Mouse (Mus musculus) heart, embryonic 11.5 days (tissue): ENCODE data around the gene Zbtb22. TPM values are rescaled to one million over a fixed set of nuclear protein-coding genes. Genes with fewer than 3 reads are reported as not detected.
"Not testable (repeated sequence)": the region's sequence is repeated elsewhere in the genome, so short reads cannot be mapped to it uniquely, and the experiment has no call there.

Source experiments
- ATAC-seq: fragments of 200-750 bp; cut with Nextera tagmentation; replicated peaks from 2 replicates; pipeline ENCODE4 v1.8.0; 2017; ENCODE audit warnings: moderate library complexity; ENCODE audit not compliant: insufficient number of reproducible peaks, low FRiP score, low TSS enrichment
- H3K27ac ChIP-seq: fragments of 300-500 bp; sonication (generic); 2 replicates; pipeline ENCODE4 v1.5.1; 2014; ENCODE audit warnings: mild to moderate bottlenecking, low read depth, low read length
- H3K27me3 ChIP-seq: fragments of 300-500 bp; sonication (generic); 2 replicates; pipeline ENCODE4 v1.6.1; 2014; ENCODE audit warnings: mild to moderate bottlenecking, low read length, mixed read lengths; ENCODE audit not compliant: control insufficient read depth, insufficient read depth
- H3K36me3 ChIP-seq: fragments of 300-500 bp; sonication (generic); 2 replicates; pipeline ENCODE4 v1.6.1; 2014; ENCODE audit warnings: mild to moderate bottlenecking, low read length, moderate library complexity, mixed read lengths; ENCODE audit not compliant: control insufficient read depth, insufficient read depth
- H3K4me1 ChIP-seq: fragments of 300-500 bp; sonication (generic); 2 replicates; pipeline ENCODE4 v1.6.1; 2014; ENCODE audit warnings: low read length; ENCODE audit not compliant: control insufficient read depth, insufficient read depth
- H3K4me2 ChIP-seq: fragments of 300-500 bp; sonication (generic); 2 replicates; pipeline ENCODE4 v1.6.1; 2014; ENCODE audit warnings: mild to moderate bottlenecking, moderate library complexity
- H3K4me3 ChIP-seq: fragments of 300-500 bp; sonication (generic); 2 replicates; pipeline ENCODE4 v1.5.1; 2014; ENCODE audit warnings: low read depth, low read length
- H3K9ac ChIP-seq: fragments of 300-500 bp; sonication (generic); 2 replicates; pipeline ENCODE4 v1.6.1; 2014; ENCODE audit warnings: mild to moderate bottlenecking, low read depth, low read length, moderate library complexity
- H3K9me3 ChIP-seq: fragments of 300-500 bp; sonication (generic); replicated peaks from 2 replicates; pipeline ENCODE4 v1.6.1; 2016; ENCODE audit warnings: low read length; ENCODE audit not compliant: control insufficient read depth
- WGBS: fragments of 180-500 bp; shearing (Covaris S2); extraction: QIAGEN DNeasy Blood & Tissue Kit; methylation state at CpG from one replicate; pipeline ENCODE4 v1.1.7; 2014; ENCODE audit not compliant: insufficient replicate concordance; 5-methylcytosine and 5-hydroxymethylcytosine counted together
- polyA plus RNA-seq: library from polyadenylated mRNA; unstranded; fragments of >200 nt; fragmentation: Nextera tagmentation; extraction: Ambion mirVana; gene quantifications from 2 replicates; pipeline ENCODE4 v1.2.1, GENCODE M21; 2014

Zbtb22 gene
- polyA plus RNA-seq, 1 experiment from 2014 or later = 7.8 TPM

DNA sequence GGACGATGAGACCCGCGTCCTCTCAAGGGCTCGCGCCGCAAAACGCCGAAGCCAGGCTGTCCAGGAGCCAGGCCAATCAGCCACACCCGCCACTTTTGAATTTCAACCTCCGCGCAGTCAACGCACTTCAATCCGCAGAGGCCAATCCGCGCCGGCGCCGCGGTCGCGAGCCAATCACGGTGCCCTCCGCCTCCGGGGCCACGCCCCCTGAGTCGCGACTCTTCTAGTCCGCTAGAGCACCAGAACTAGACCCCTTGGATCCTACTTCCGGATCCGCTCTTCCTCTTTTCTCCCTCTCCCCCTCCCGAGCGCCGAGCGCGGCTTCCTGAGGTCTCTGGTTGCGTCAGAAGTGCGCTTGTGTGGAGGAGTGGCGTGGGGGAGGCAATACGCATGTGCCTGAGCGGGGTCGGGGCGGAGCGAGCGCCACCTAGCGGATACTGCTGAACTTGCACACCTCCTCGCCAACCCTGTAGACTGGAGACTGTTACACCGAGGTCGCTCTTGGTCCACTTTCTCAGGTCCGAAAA, 25.1 kb upstream of the Zbtb22 start, which contains the start of gene Kifc1:
Gene Kifc1 (minus strand): TSS at position 129 of the 527 bp plus-strand sequence.
- ATAC-seq = peak; percentile 98
- Histone ChIP-seq H3K4me1 (peaks cover 7% of the 10 kb centered on the region; the same call in 1 of the 2 replicates), H3K27me3 (no peaks in the 10 kb centered on the region), H3K9ac (peak within 1 kb of the TSS; percentile 80), H3K9me3 (no peaks in the 10 kb centered on the region), H3K27ac (peak within 1 kb of the TSS; percentile 65), H3K4me3 (peak within 1 kb of the TSS; percentile 65), H3K36me3 (peaks cover 7% of the 10 kb centered on the region), H3K4me2 (peak within 1 kb of the TSS; percentile 60)
- WGBS = under 1% methylated on average over 49 of the region's 49 CpGs

DNA sequence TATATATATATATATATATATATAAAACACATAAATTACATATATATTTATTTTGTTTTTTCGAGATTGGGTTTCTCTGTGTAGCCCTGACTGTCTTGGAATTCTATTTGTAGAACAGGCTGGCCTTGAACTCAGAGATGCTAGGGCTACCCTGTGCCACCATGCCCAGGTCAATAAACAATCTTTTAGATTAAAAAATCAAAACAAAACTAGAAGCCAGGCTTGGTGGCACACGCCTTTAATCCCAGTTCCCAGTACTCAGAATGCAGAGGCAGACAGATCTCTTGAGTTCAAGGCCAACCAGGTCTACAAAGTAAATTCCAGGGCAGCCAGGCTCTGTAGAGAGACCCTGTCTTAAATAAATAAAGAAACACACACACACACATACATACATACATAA, 24.3 kb upstream of the Zbtb22 start:
- WGBS = 60% methylated on average over 2 of the region's 2 CpGs
- Histone ChIP-seq H3K27ac (no peak overlapping the region), H3K9ac (no peak overlapping the region), H3K36me3 (0 out of 2 replicates have a peak, but pooled peaks cover under 1% of the 10 kb centered on the region), H3K4me3 (no peak overlapping the region), H3K9me3 (no peaks in the 10 kb centered on the region), H3K4me2 (no peak overlapping the region), H3K4me1 (peaks cover 7% of the 10 kb centered on the region; the same call in 1 of the 2 replicates), H3K27me3 (no peaks in the 10 kb centered on the region)
- ATAC-seq = no peak

DNA sequence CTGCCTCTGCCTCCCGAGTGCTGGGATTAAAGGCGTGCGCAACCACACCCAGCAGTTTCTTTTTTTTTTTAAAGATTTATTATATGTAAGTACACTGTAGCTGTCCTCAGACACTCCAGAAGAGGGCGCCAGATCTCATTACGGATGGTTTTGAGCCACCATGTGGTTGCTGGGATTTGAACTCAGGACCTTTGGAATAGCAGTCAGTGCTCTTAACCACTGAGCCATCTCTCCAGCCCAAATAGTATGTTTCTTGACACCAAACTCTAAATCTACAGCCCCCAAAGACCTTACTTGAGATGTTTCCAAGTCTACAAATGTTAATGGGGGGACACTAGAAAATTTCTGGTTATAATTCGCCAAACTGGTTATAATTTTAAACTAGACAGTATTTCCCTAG, 23.8 kb upstream of the Zbtb22 start:
- not testable (repeated sequence) for H3K27ac ChIP-seq, H3K36me3 ChIP-seq, ATAC-seq, H3K4me2 ChIP-seq, H3K27me3 ChIP-seq, H3K4me1 ChIP-seq, H3K9ac ChIP-seq, H3K9me3 ChIP-seq, H3K4me3 ChIP-seq
- 60% methylated on average over 6 of the region's 6 CpGs for WGBS

DNA sequence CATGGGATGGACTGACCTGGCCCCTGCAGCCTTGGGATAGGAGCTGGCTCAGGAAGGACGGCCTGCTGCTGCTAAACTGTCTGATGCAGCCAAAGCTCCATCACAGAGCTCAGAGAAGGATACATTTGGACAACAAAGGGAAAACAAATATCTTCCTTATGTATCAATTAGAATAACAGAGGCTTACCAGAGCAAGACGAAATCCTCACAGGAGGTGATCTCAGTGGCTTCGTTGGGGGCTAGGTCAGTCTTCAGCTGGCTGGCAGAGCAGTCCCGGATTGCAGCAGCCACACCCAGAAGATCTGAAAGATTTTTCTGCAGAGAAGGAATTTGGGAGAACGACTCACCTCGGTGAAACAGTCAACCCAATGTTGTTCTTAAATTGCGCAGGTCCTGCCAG, 23.3 kb upstream of the Zbtb22 start:
- no peak overlapping the region for H3K27ac ChIP-seq
- H3K36me3 ChIP-seq = no peaks in the 10 kb centered on the region
- no peak overlapping the region for H3K9ac ChIP-seq
- H3K4me1 ChIP-seq = peaks cover 7% of the 10 kb centered on the region; the same call in 1 of the 2 replicates
- H3K9me3 ChIP-seq = no peaks in the 10 kb centered on the region
- H3K27me3 ChIP-seq = no peaks in the 10 kb centered on the region
- H3K4me2 ChIP-seq = no peak overlapping the region
- 28% methylated on average over 7 of the region's 7 CpGs for WGBS
- H3K4me3 ChIP-seq = no peak overlapping the region
- ATAC-seq = no peak

DNA sequence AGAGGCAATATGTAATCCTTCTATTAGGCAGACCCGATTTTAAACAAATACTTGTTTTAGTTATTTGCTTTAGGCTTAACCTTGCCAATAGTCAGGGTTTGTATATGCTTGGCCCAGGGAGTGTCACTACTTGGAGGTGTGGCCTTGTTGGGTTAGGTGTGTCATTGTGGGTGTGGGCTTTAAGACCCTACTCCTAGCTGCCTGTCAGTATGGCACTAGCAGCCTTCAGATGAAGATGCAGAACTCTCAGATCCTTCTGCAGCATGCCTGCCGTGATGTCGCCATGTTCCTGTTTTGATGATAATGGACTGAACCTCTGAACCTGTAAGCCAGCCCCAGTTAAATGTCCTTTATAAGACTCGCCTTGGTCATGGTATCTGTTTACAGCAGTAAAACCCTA, 22.7 kb upstream of the Zbtb22 start:
- not testable (repeated sequence) for H3K4me2 ChIP-seq, H3K36me3 ChIP-seq, H3K4me1 ChIP-seq, H3K9ac ChIP-seq, ATAC-seq, H3K27ac ChIP-seq, H3K9me3 ChIP-seq, H3K4me3 ChIP-seq, H3K27me3 ChIP-seq
- 73% methylated on average over 4 of the region's 4 CpGs for WGBS

DNA sequence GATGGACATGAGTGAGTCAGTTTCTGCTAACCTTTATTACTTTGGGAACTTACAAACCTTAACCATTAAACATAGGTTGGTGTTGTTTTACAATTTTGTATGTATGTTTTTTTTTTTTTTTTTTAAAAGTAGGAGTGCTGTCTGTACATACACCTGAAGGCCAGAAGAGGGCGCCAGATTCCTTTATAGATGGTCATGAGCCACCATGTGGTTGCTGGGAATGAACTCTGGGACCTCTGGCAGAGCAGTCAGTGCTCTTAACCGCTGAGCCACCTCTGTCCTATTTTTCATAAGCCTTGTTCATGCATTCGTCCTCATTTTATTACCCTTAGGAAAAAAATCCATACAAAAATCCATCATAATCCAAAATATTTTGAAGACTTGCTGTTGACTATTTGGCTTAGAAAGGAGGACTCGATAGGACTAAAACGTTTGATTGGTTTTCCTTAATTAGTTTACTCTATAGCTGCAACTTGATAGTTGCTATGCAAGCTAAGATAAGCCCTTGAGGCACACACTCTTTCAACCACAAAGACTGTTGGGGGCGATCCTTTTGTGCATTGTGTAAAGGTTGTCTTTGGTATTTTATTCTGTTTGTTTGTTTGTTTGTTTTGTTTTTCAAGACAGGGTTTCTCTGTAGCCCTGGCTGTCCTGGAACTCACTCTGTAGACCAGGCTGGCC, 18.4 kb upstream of the Zbtb22 start:
- Histone ChIP-seq H3K4me1 (peaks cover 3% of the 10 kb centered on the region; the same call in 1 of the 2 replicates), H3K4me3 (no peak overlapping the region), H3K36me3 (no peaks in the 10 kb centered on the region), H3K27ac (no peak overlapping the region), H3K27me3 (no peaks in the 10 kb centered on the region), H3K4me2 (no peak overlapping the region), H3K9ac (no peak overlapping the region), H3K9me3 (no peaks in the 10 kb centered on the region)
- 39% methylated on average over 6 of the region's 6 CpGs for WGBS
- ATAC-seq = no peak

DNA sequence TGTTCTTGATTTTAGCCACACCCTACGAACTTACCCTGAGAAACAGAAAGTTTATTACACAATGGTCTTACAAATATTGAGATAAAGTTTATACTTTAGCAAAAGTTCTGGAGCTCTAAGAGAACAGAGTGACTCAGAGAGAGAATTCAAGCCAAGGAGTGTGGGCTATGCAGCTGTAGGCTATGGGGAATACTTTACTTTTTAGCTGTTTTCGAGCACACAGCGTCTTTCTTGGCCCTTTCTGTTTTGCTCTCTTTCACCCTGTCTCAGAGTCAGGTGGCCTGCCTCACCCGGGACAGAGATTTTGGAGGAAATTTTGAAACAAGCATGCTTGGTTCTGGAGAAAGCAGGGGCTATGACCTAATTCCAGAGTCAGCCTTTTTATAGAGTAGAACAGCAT, 17.5 kb upstream of the Zbtb22 start:
- not testable (repeated sequence) for H3K36me3 ChIP-seq, H3K9ac ChIP-seq, H3K9me3 ChIP-seq, H3K4me2 ChIP-seq, H3K4me1 ChIP-seq, H3K4me3 ChIP-seq, ATAC-seq, H3K27me3 ChIP-seq, H3K27ac ChIP-seq
- 81% methylated on average over 4 of the region's 4 CpGs for WGBS

DNA sequence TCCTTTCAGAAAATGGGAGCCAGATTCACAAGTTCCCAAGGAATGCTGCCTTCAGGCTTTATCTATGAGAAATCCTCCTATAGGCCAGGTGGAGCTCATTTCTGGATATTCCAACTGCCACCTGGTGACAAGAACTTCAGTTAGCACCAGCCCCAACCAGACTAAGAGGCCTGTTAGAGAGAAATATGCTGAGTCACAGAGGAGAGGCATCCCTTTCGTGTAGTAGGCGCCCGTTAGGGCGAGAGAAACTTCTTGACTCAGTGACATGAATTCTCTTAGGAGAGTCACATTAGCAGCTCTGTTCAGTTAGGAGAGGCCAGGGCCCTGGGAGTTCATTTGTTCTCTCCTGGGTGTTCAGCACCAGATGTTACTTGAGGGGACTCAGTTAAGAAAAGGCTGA, 16.1 kb upstream of the Zbtb22 start:
- H3K27ac ChIP-seq = no peak overlapping the region
- no peak for ATAC-seq

More for the DNA sequence above, 16.1 kb upstream of the Zbtb22 start:
- Histone ChIP-seq H3K4me3 (no peak overlapping the region), H3K9me3 (no peaks in the 10 kb centered on the region), H3K9ac (no peak overlapping the region), H3K4me1 (peaks cover 3% of the 10 kb centered on the region; the same call in 1 of the 2 replicates), H3K27me3 (no peaks in the 10 kb centered on the region), H3K36me3 (no peaks in the 10 kb centered on the region), H3K4me2 (no peak overlapping the region)
- 74% methylated on average over 4 of the region's 4 CpGs for WGBS
